Mouse (Mus musculus) megakaryocyte, adult 5-6 weeks (primary cell): Measurements from ENCODE around the gene Als2cl. TPM values are rescaled to one million over a fixed set of nuclear protein-coding genes. Genes with fewer than 3 reads are reported as not detected.

ENCODE experiments used
- ATAC-seq: 2 replicates; pipeline ENCODE4 v1.8.0; 2016; ENCODE audit warnings: mild to moderate bottlenecking, inconsistent platforms; ENCODE audit not compliant: poor library complexity, severe bottlenecking
- total RNA-seq, 2 experiments: library from RNA; stranded (forward) in 1 of 2; stranded (reverse) in 1 of 2; fragments of 153-499, 151-499 nt in 1 of 2; fragments of 221-1000, 200-1000 nt in 1 of 2; gene quantifications; 2 replicates each; pipeline versions ENCODE4 v1.2.3 to v1.2.4; 2015 to 2017

Gene Als2cl
- total RNA-seq (2015) (0.29 and 0.48 TPM in 2 replicates), total RNA-seq (2017) (0.61 and 2.9 TPM in 2 replicates)

GRCm38 (mm10) chr9:110879191-110879920, at the start of gene Als2cl:
Gene Als2cl (plus strand): TSS chr9:110879870.
- ATAC-seq: no peak

- ATAC-seq: no peak
Observed at GRCm38 (mm10) chr9:110833021-110833420, 46.6 kb upstream of the Als2cl start.

GRCm38 (mm10) chr9:110834411-110834810, 45.3 kb upstream of the Als2cl start, which contains the start of gene Prss45:
Gene Prss45 (plus strand): TSS chr9:110834588.
- ATAC-seq: no peak

GRCm38 (mm10) chr9:110834961-110835360, 44.7 kb upstream of the Als2cl start:
- no peak for ATAC-seq

GRCm38 (mm10) chr9:110836112-110836511, 43.6 kb upstream of the Als2cl start:
- no peak for ATAC-seq

GRCm38 (mm10) chr9:110840905-110841304, 38.8 kb upstream of the Als2cl start:
- peak; percentile 65 for ATAC-seq

GRCm38 (mm10) chr9:110841438-110841837, 38.2 kb upstream of the Als2cl start:
- peak; percentile 60 for ATAC-seq

GRCm38 (mm10) chr9:110844206-110844605, 35.5 kb upstream of the Als2cl start, which contains the start of gene Prss46:
Gene Prss46 (plus strand): TSS chr9:110844506.
- ATAC-seq: no peak

GRCm38 (mm10) chr9:110849162-110849561, 30.5 kb upstream of the Als2cl start:
- no peak for ATAC-seq

- ATAC-seq: no peak
Observed at GRCm38 (mm10) chr9:110855903-110856302, 23.8 kb upstream of the Als2cl start.

- ATAC-seq: peak; percentile 71
Observed at GRCm38 (mm10) chr9:110856920-110857319, 22.8 kb upstream of the Als2cl start.

GRCm38 (mm10) chr9:110857781-110858472, 21.7 kb upstream of the Als2cl start, which contains the start of gene Prss50:
Gene Prss50 (plus strand): TSS chr9:110857967.
- ATAC-seq: 0 out of 2 replicates have a peak, but pooled peaks have one; percentile 43

GRCm38 (mm10) chr9:110858523-110858922, 21.1 kb upstream of the Als2cl start:
- ATAC-seq: no peak

- no peak for ATAC-seq
Observed at GRCm38 (mm10) chr9:110858967-110859596, 20.6 kb upstream of the Als2cl start.

- peak; percentile 72 for ATAC-seq
Observed at GRCm38 (mm10) chr9:110871030-110871429, 8.6 kb upstream of the Als2cl start.

GRCm38 (mm10) chr9:110873681-110874659, 5.7 kb upstream of the Als2cl start:
- no peak for ATAC-seq

- ATAC-seq: no peak
Observed at GRCm38 (mm10) chr9:110874660-110875191, 4.9 kb upstream of the Als2cl start.

GRCm38 (mm10) chr9:110875288-110875695, 4.4 kb upstream of the Als2cl start:
- ATAC-seq: no peak

- ATAC-seq: peak; percentile 59; the same call in 1 of the 2 replicates
Observed at GRCm38 (mm10) chr9:110877353-110877752, 2.3 kb upstream of the Als2cl start.

- no peak for ATAC-seq
Observed at GRCm38 (mm10) chr9:110877888-110878287, 1.8 kb upstream of the Als2cl start.
